19 mouse cellular contexts compared by ENCODE assay signal in genomic region chr14:9089625-9090326, GRCm38 (mm10).
DNase-seq lines count a peak whose midpoint lies in the region; ATAC-seq and TF ChIP-seq lines count a peak whose summit lies in the region.
"Had no signal": no experiment of that assay in that cellular context is flagged by ENCODE, and none has a peak within 500 bp of the region (broad histone marks: within the 10 kb centered on the region; RNA-seq: fewer than 3 reads in every experiment).

No protein-coding gene starts in this region.

- H3K4me3 ChIP-seq in forebrain, embryonic 14.5 days (ENCODE audit: low read depth, low read length): no peak overlapping the region
- H3K4me3 ChIP-seq in forebrain, embryonic 12.5 days (replicated peaks): no peak overlapping the region
- no peak overlapping the region for H3K4me3 ChIP-seq in kidney, embryonic 16.5 days (ENCODE audit: low read length)
- H3K4me3 ChIP-seq in CH12.LX (replicated peaks in 1 of 3; ENCODE audit: low read depth in 2 of 3, low read length in 2 of 3, poor library complexity in 1 of 3): peak overlapping the region in 1 of 3 experiments; percentile 27
- H3K4me3 ChIP-seq: midbrain, embryonic 10.5 days; myocyte; neural tube, embryonic 15.5 days had no signal

- dilution Hi-C loops in CH12.LX (cut with MboI; ENCODE audit: extremely low pct_ligation_motif_present, extremely low pct_unique_long_range_greater_than_20kb, low sequenced_read_pairs): no loop called here

- no peaks in the 10 kb centered on the region for H3K4me1 ChIP-seq in forebrain, embryonic 14.5 days (ENCODE audit: control insufficient read depth, insufficient read depth, low read length)
- no peaks in the 10 kb centered on the region for H3K4me1 ChIP-seq in forebrain, embryonic 12.5 days
- no peaks in the 10 kb centered on the region for H3K4me1 ChIP-seq in kidney, embryonic 16.5 days (ENCODE audit: insufficient read depth, low read length)
- H3K4me1 ChIP-seq in CH12.LX (ENCODE audit: control insufficient read depth in 1 of 2, insufficient read depth in 2 of 2): peaks cover 4 to 35% of the 10 kb centered on the region in 2 experiments; a peak in 2 of 4 replicates
- H3K4me1 ChIP-seq: midbrain, embryonic 10.5 days; neural tube, embryonic 15.5 days had no signal

- WGBS in forebrain, embryonic 14.5 days: 77% methylated on average over 5 of the region's 5 CpGs
- 88% methylated on average over 5 of the region's 5 CpGs for WGBS in forebrain, embryonic 12.5 days
- WGBS in kidney, embryonic 16.5 days: 78% methylated on average over 5 of the region's 5 CpGs

- no peak for TF ChIP-seq POLR2A in CH12.LX (IDR thresholded peaks at IDR 0.05; ENCODE audit: low read depth, low read length)

- H3K27me3 ChIP-seq in forebrain, embryonic 14.5 days (replicated peaks; ENCODE audit: control insufficient read depth, insufficient read depth, low read length): no peaks in the 10 kb centered on the region
- no peaks in the 10 kb centered on the region for H3K27me3 ChIP-seq in forebrain, embryonic 12.5 days
- no peaks in the 10 kb centered on the region for H3K27me3 ChIP-seq in kidney, embryonic 16.5 days (ENCODE audit: insufficient read depth, low read length)
- H3K27me3 ChIP-seq in CH12.LX (replicated peaks): no peaks in the 10 kb centered on the region
- H3K27me3 ChIP-seq: neural tube, embryonic 15.5 days had no signal

- TF ChIP-seq RAD21 in CH12.LX (IDR thresholded peaks at IDR 0.05; ENCODE audit: low read depth, low read length): no peak

- H3K79me2 ChIP-seq in CH12.LX (replicated peaks; ENCODE audit: control insufficient read depth, extremely low read depth, insufficient read depth, poor library complexity, severe bottlenecking): no peaks in the 10 kb centered on the region

- TF ChIP-seq EP300 in CH12.LX (IDR thresholded peaks at IDR 0.05; ENCODE audit: low read length): no peak

- H3K9me3 ChIP-seq in forebrain, embryonic 14.5 days (replicated peaks; ENCODE audit: control insufficient read depth, low read length): no peaks in the 10 kb centered on the region
- no peaks in the 10 kb centered on the region for H3K9me3 ChIP-seq in forebrain, embryonic 12.5 days
- no peaks in the 10 kb centered on the region for H3K9me3 ChIP-seq in kidney, embryonic 16.5 days (ENCODE audit: low read length)
- no peaks in the 10 kb centered on the region for H3K9me3 ChIP-seq in CH12.LX (replicated peaks; ENCODE audit: low read length)
- H3K9me3 ChIP-seq: midbrain, embryonic 10.5 days; neural tube, embryonic 15.5 days had no signal

- no peak; the same call in 1 of the 2 replicates for ATAC-seq in forebrain, embryonic 14.5 days
- ATAC-seq in forebrain, embryonic 12.5 days (ENCODE audit: low FRiP score): no peak; the same call in 1 of the 2 replicates
- no peak for ATAC-seq in kidney, embryonic 16.5 days (ENCODE audit: low FRiP score, low TSS enrichment)
- ATAC-seq: hindbrain, embryonic 16.5 days; liver, postnatal 0 days had no signal

- no peak overlapping the region for H3K9ac ChIP-seq in forebrain, embryonic 14.5 days (ENCODE audit: low read length)
- H3K9ac ChIP-seq in forebrain, embryonic 12.5 days: no peak overlapping the region
- H3K9ac ChIP-seq in kidney, embryonic 16.5 days (replicated peaks; ENCODE audit: low read length): no peak overlapping the region
- H3K9ac ChIP-seq in CH12.LX (ENCODE audit: insufficient read depth, low read depth): no peak overlapping the region
- H3K9ac ChIP-seq: liver, postnatal 0 days; neural tube, embryonic 15.5 days had no signal

- no peak overlapping the region for H3K4me2 ChIP-seq in forebrain, embryonic 14.5 days (ENCODE audit: low read length)
- H3K4me2 ChIP-seq in forebrain, embryonic 12.5 days: no peak overlapping the region
- H3K4me2 ChIP-seq in kidney, embryonic 16.5 days (replicated peaks; ENCODE audit: low read depth, low read length): no peak overlapping the region
- H3K4me2 ChIP-seq in CH12.LX (ENCODE audit: insufficient read depth, low read depth, poor library complexity, severe bottlenecking): peak overlapping the region; percentile 60
- H3K4me2 ChIP-seq: neural tube, embryonic 15.5 days had no signal

- H3K27ac ChIP-seq in forebrain, embryonic 14.5 days (ENCODE audit: low read depth, low read length): no peak overlapping the region
- no peak overlapping the region for H3K27ac ChIP-seq in forebrain, embryonic 12.5 days
- H3K27ac ChIP-seq in kidney, embryonic 16.5 days (ENCODE audit: low read length): no peak overlapping the region
- H3K27ac ChIP-seq in CH12.LX (ENCODE audit: insufficient read depth, low read depth): peak overlapping the region; percentile 47
- H3K27ac ChIP-seq: midbrain, embryonic 10.5 days; neural tube, embryonic 15.5 days; stomach, postnatal 0 days had no signal

- in situ Hi-C loops in CH12.LX (cut with MboI; ENCODE audit: low pct_ligation_motif_present, low pct_unique_long_range_greater_than_20kb, low sequenced_read_pairs): no loop called here

- no peaks in the 10 kb centered on the region for H3K36me3 ChIP-seq in forebrain, embryonic 14.5 days (ENCODE audit: control insufficient read depth, insufficient read depth, low read length)
- H3K36me3 ChIP-seq in forebrain, embryonic 12.5 days (replicated peaks): no peaks in the 10 kb centered on the region
- no peaks in the 10 kb centered on the region for H3K36me3 ChIP-seq in kidney, embryonic 16.5 days (ENCODE audit: insufficient read depth, low read length)
- no peaks in the 10 kb centered on the region for H3K36me3 ChIP-seq in CH12.LX (replicated peaks in 1 of 2; ENCODE audit: control insufficient read depth in 1 of 2, insufficient read depth in 1 of 2, low read length in 1 of 2)
- H3K36me3 ChIP-seq: midbrain, embryonic 10.5 days; neural tube, embryonic 15.5 days had no signal

- peak; percentile 71 for DNase-seq in forebrain, embryonic 14.5 days (ENCODE audit: low spot score)
- peak; percentile 2 to 10 for DNase-seq in kidney, postnatal 4 days
- peak; percentile 43 for DNase-seq in CD4-positive helper T cell, adult 2 months (ENCODE audit: low read depth, low spot score)
- peak; percentile 78 for DNase-seq in CH12.LX (ENCODE audit: extremely low read depth)
- DNase-seq in spleen, adult 12 weeks (ENCODE audit: low spot score): no peak
- DNase-seq in gastrocnemius, adult 18-20 months (ENCODE audit: low spot score): no peak
- DNase-seq: cerebellum, adult 2 months; gastrocnemius, postnatal 14 days; kidney, adult 2 months; liver; liver, postnatal 0 days; lung, postnatal 36 days had no signal

- TF ChIP-seq CTCF in CH12.LX (conservative IDR thresholded peaks at IDR 0.05 in 1 of 2, IDR thresholded peaks at IDR 0.05 in 1 of 2; ENCODE audit: low read depth in 2 of 2, low read length in 2 of 2): no peak

TF ChIP-seq in CH12.LX, 34 proteins besides CTCF, POLR2A, EP300 and RAD21:
- TF ChIP-seq KAT2A (IDR thresholded peaks at IDR 0.05; ENCODE audit: insufficient replicate concordance, low read length) (no peak), SIN3A (IDR thresholded peaks at IDR 0.05; ENCODE audit: low read length) (no peak), ZKSCAN1 (IDR thresholded peaks at IDR 0.05; ENCODE audit: borderline replicate concordance, low read depth, low read length) (no peak), IRF4 (IDR thresholded peaks at IDR 0.05; ENCODE audit: low read depth, low read length) (peak; percentile 94), SMC3 (IDR thresholded peaks at IDR 0.05; ENCODE audit: low read depth, low read length) (no peak), MAX (IDR thresholded peaks at IDR 0.05; ENCODE audit: low read length) (no peak), HCFC1 (IDR thresholded peaks at IDR 0.05; ENCODE audit: low read depth, low read length) (no peak), NELFE (IDR thresholded peaks at IDR 0.05; ENCODE audit: low read depth, low read length) (no peak), JUN (IDR thresholded peaks at IDR 0.05; ENCODE audit: insufficient read depth, low read depth, low read length) (peak; percentile 76), MYC (IDR thresholded peaks at IDR 0.05; ENCODE audit: low read depth, low read length) (0 out of 2 replicates have a peak, but pooled peaks have one; percentile 15), ELF1 (IDR thresholded peaks at IDR 0.05; ENCODE audit: low read depth, low read length) (no peak), NRF1 (IDR thresholded peaks at IDR 0.05; ENCODE audit: low read depth, low read length) (no peak), BHLHE40 (IDR thresholded peaks at IDR 0.05; ENCODE audit: low read depth, low read length) (peak; percentile 29; the same call in 1 of the 2 replicates), UBTF (IDR thresholded peaks at IDR 0.05; ENCODE audit: low read depth, low read length) (no peak), TCF12 (IDR thresholded peaks at IDR 0.05; ENCODE audit: low read depth, low read length) (0 out of 2 replicates have a peak, but pooled peaks have one; percentile 13), JUND (conservative IDR thresholded peaks at IDR 0.05; ENCODE audit: low read depth, low read length) (peak; percentile 91), MEF2A (IDR thresholded peaks at IDR 0.05; ENCODE audit: borderline replicate concordance, low read depth, low read length) (peak; percentile 85; the same call in 1 of the 2 replicates), USF1 (IDR thresholded peaks at IDR 0.05; ENCODE audit: low read depth, low read length) (no peak)

Comparison
In these comparisons a context has a peak if more than half of its experiments do, and no peak if none do; other contexts are left out.
1. DNase-seq: peak in forebrain, embryonic 14.5 days (single experiment), kidney, postnatal 4 days (2 of 2), CD4-positive helper T cell, adult 2 months (single experiment) and CH12.LX (single experiment); none in spleen, adult 12 weeks (single experiment) and gastrocnemius, adult 18-20 months (single experiment).